Mouse (Mus musculus) CH12.LX (cell line): Measurements from ENCODE around the gene 9130019O22Rik. TPM values are rescaled to one million over a fixed set of nuclear protein-coding genes. Genes with fewer than 3 reads are reported as not detected.
"Not testable (repeated sequence)": the region's sequence is repeated elsewhere in the genome, so short reads cannot be mapped to it uniquely, and the experiment has no call there.

Experiments used
- DNase-seq: peaks from one replicate; pipeline ENCODE4 v3.0.0-alpha.2; 2013; ENCODE audit errors: extremely low read depth
- H3K27ac ChIP-seq: 2 replicates; pipeline ENCODE4 v1.5.1; 2012; ENCODE audit warnings: low read depth, mild to moderate bottlenecking, control low read depth, moderate library complexity; ENCODE audit not compliant: insufficient read depth
- H3K27me3 ChIP-seq: replicated peaks from 2 replicates; pipeline ENCODE3; 2012; ENCODE audit warnings: inconsistent platforms
- H3K36me3 ChIP-seq, 2 experiments: replicated peaks in 1 of 2; 2 replicates each; pipeline versions ENCODE3 to v1.6.1; 2012; ENCODE audit warnings: inconsistent platforms in 1 of 2, low read length in 1 of 2, mild to moderate bottlenecking in 1 of 2, mixed read lengths in 1 of 2, moderate library complexity in 1 of 2; ENCODE audit not compliant: control insufficient read depth in 1 of 2, insufficient read depth in 1 of 2
- H3K4me1 ChIP-seq, 2 experiments: 2 replicates each; pipeline ENCODE4 v1.6.1; 2012; ENCODE audit warnings: inconsistent platforms in 1 of 2, moderate library complexity in 1 of 2; ENCODE audit not compliant: insufficient read depth in 2 of 2, control insufficient read depth in 1 of 2
- H3K4me2 ChIP-seq: 2 replicates; pipeline ENCODE4 v1.6.1; 2012; ENCODE audit warnings: low read depth, mild to moderate bottlenecking, control low read depth; ENCODE audit not compliant: poor library complexity, insufficient read depth, severe bottlenecking
- H3K4me3 ChIP-seq, 3 experiments: fragments of 150-350 bp in 1 of 3; sonication (generic) in 1 of 3; replicated peaks in 1 of 3; 2 replicates each; pipeline versions ENCODE3 to v1.5.1; 2011 to 2012; ENCODE audit warnings: low read depth in 2 of 3, low read length in 2 of 3, mild to moderate bottlenecking in 2 of 3, moderate library complexity in 2 of 3, control low read depth in 1 of 3, improper control_type of control experiment in 1 of 3, inconsistent platforms in 1 of 3, mixed read lengths in 1 of 3; ENCODE audit not compliant: poor library complexity in 1 of 3
- H3K79me2 ChIP-seq: replicated peaks from 2 replicates; pipeline ENCODE4 v1.6.1; 2012; ENCODE audit warnings: mild to moderate bottlenecking, moderate library complexity; ENCODE audit not compliant: control insufficient read depth, poor library complexity, insufficient read depth, severe bottlenecking; ENCODE audit errors: extremely low read depth
- H3K9ac ChIP-seq: 2 replicates; pipeline ENCODE4 v1.6.1; 2012; ENCODE audit warnings: low read depth, mild to moderate bottlenecking, control low read depth, moderate library complexity; ENCODE audit not compliant: insufficient read depth
- H3K9me3 ChIP-seq: replicated peaks from 2 replicates; pipeline ENCODE3; 2012; ENCODE audit warnings: low read length, inconsistent platforms, mixed read lengths
- BHLHE40 ChIP-seq: IDR thresholded peaks from 2 replicates; pipeline ENCODE4 v1.6.1; 2011; ENCODE audit warnings: mild to moderate bottlenecking, low read depth, low read length, improper control_type of control experiment
- CTCF ChIP-seq, 2 experiments: IDR thresholded peaks in 1 of 2; conservative IDR thresholded peaks in 1 of 2; 2 replicates each; pipeline ENCODE4 v1.5.1; 2011 to 2012; ENCODE audit warnings: low read depth in 2 of 2, low read length in 2 of 2, improper control_type of control experiment in 1 of 2, inconsistent platforms in 1 of 2, mild to moderate bottlenecking in 1 of 2, moderate library complexity in 1 of 2
- ELF1 ChIP-seq: IDR thresholded peaks from 2 replicates; pipeline ENCODE4 v1.6.1; 2014; ENCODE audit warnings: low read depth, mild to moderate bottlenecking, inconsistent platforms, low read length, improper control_type of control experiment
- HCFC1 ChIP-seq: IDR thresholded peaks from 2 replicates; pipeline ENCODE4 v1.6.1; 2012; ENCODE audit warnings: low read depth, mild to moderate bottlenecking, inconsistent platforms, low read length, improper control_type of control experiment
- IRF4 ChIP-seq: IDR thresholded peaks from 2 replicates; pipeline ENCODE4 v1.6.1; 2014; ENCODE audit warnings: low read depth, mild to moderate bottlenecking, inconsistent platforms, low read length, improper control_type of control experiment
- MAX ChIP-seq: IDR thresholded peaks from 2 replicates; pipeline ENCODE4 v1.6.1; 2011; ENCODE audit warnings: low read length, improper control_type of control experiment
- MXI1 ChIP-seq: IDR thresholded peaks from 2 replicates; pipeline ENCODE4 v1.6.1; 2011; ENCODE audit warnings: mild to moderate bottlenecking, low read depth, low read length, improper control_type of control experiment
- MYC ChIP-seq: IDR thresholded peaks from 2 replicates; pipeline ENCODE4 v1.6.1; 2011; ENCODE audit warnings: low read depth, mild to moderate bottlenecking, improper control_type of control experiment, low read length
- NELFE ChIP-seq: IDR thresholded peaks from 2 replicates; pipeline ENCODE4 v1.6.1; 2011; ENCODE audit warnings: low read depth, low read length, improper control_type of control experiment
- NRF1 ChIP-seq: IDR thresholded peaks from 2 replicates; pipeline ENCODE4 v1.6.1; 2014; ENCODE audit warnings: low read depth, mild to moderate bottlenecking, inconsistent platforms, low read length, improper control_type of control experiment, moderate library complexity
- POLR2A ChIP-seq: IDR thresholded peaks from 2 replicates; pipeline ENCODE4 v1.6.1; 2011; ENCODE audit warnings: low read depth, mild to moderate bottlenecking, improper control_type of control experiment, low read length
- RAD21 ChIP-seq: IDR thresholded peaks from 2 replicates; pipeline ENCODE4 v1.6.1; 2011; ENCODE audit warnings: low read depth, mild to moderate bottlenecking, low read length, improper control_type of control experiment, moderate library complexity
- SIN3A ChIP-seq: IDR thresholded peaks from 2 replicates; pipeline ENCODE4 v1.6.1; 2012; ENCODE audit warnings: low read length, improper control_type of control experiment, inconsistent platforms
- SMC3 ChIP-seq: IDR thresholded peaks from 2 replicates; pipeline ENCODE4 v1.6.1; 2011; ENCODE audit warnings: low read depth, low read length, improper control_type of control experiment
- TBP ChIP-seq: conservative IDR thresholded peaks from 2 replicates; pipeline ENCODE4 v1.6.1; 2011; ENCODE audit warnings: low read depth, low read length, improper control_type of control experiment
- TCF12 ChIP-seq: IDR thresholded peaks from 2 replicates; pipeline ENCODE4 v1.6.1; 2014; ENCODE audit warnings: low read depth, mild to moderate bottlenecking, inconsistent platforms, low read length, improper control_type of control experiment
- UBTF ChIP-seq: IDR thresholded peaks from 2 replicates; pipeline ENCODE4 v1.6.1; 2012; ENCODE audit warnings: low read depth, mild to moderate bottlenecking, inconsistent platforms, low read length, improper control_type of control experiment, moderate library complexity
- USF1 ChIP-seq: IDR thresholded peaks from 2 replicates; pipeline ENCODE4 v1.6.1; 2014; ENCODE audit warnings: low read depth, mild to moderate bottlenecking, inconsistent platforms, low read length, improper control_type of control experiment
- USF2 ChIP-seq: conservative IDR thresholded peaks from 2 replicates; pipeline ENCODE4 v1.6.1; 2011; ENCODE audit warnings: low read depth, low read length, improper control_type of control experiment
- ZMIZ1 ChIP-seq: IDR thresholded peaks from 2 replicates; pipeline ENCODE4 v1.6.1; 2012; ENCODE audit warnings: low read depth, mild to moderate bottlenecking, inconsistent platforms, low read length, improper control_type of control experiment
- dilution Hi-C: fragments of 300-500 bp; cut with MboI; formaldehyde crosslinking; loops from 2 replicates; pipeline ENCODE4 v1.14.3; 2020; ENCODE audit warnings: low sequenced_read_pairs; ENCODE audit not compliant: extremely low pct_unique_long_range_greater_than_20kb, extremely low pct_ligation_motif_present
- in situ Hi-C: fragments of 300-500 bp; cut with MboI; formaldehyde crosslinking; loops from 3 replicates; pipeline ENCODE4 v1.14.3; 2019; ENCODE audit warnings: low sequenced_read_pairs, low pct_ligation_motif_present, low pct_unique_long_range_greater_than_20kb, mixed read lengths
- polyA plus RNA-seq: library from polyadenylated mRNA; unstranded; fragments of >175 nt; gene quantifications from 2 replicates; pipeline ENCODE4 v1.2.1, GENCODE M21; 2012; ENCODE audit warnings: low read depth; ENCODE audit not compliant: insufficient read length
- total RNA-seq, 2 experiments: library from RNA; depleted of rRNA; stranded (reverse); fragments of 300-350 nt in 1 of 2; fragments of >200 nt in 1 of 2; gene quantifications; 2 replicates each; pipeline ENCODE4 v1.2.3; 2012 to 2014

9130019O22Rik gene
- total and polyA plus RNA-seq, 3 experiments: 3.3 to 4.2 (median 4.0) TPM

DNA sequence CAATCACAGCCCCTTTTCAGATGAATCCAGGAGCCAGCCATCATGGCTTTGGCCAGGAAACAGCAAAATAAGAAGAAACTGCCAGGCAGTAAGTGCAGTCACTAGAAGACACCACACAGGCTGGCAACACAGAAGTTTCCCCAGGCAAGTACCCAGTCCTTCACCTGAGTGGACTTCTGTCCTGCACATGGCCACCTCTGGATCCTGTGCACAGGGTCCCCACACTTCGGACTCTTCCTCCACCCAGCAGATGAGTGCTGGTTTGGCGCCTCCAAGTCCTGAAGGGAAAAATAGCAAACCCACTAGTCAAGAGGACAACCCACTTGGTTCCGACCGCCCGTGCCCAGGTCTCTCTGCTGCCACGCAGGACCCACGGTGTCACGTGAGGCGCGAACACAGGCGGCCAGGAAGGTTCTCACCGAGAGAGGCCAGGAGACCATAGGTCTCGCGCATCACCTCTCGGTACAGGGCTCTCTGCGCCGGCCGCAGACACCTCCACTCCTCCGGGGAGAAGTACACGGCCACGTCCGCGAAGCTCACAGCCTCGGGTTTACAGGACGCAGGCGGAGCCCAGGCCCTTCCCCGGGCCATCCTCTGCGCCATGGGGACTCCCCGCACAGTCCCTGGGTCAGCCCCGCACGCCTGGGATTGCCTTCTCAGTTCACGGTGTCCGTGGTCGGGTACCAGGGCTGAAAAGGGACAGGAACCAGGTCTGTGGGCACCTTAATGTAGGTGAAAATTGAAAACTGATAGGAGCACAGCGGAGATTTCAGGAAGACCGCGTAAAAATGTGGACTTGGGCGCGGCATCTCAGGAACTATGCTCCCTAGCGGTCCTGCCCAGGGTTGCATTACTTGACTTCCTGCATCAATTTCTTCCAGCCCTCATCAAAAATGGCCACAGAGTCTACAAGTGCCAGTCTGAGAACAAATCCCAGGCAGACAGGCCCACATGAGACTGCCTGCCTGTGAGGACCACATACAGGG is 19.3 kb upstream of the 9130019O22Rik start, which contains the start of gene Zfp764:
Zfp764 (minus strand) TSS at position 821 of the 986 bp plus-strand sequence.
- peak; percentile 86 for DNase-seq
- dilution Hi-C loops, H3K27me3 ChIP-seq, in situ Hi-C loops, H3K9me3 ChIP-seq, H3K36me3 ChIP-seq, H3K79me2 ChIP-seq: not testable (repeated sequence)
- Histone ChIP-seq H3K4me2 (peak within 1 kb of the TSS; percentile 50), H3K9ac (peak within 1 kb of the TSS; percentile 65), H3K27ac (peak within 1 kb of the TSS; percentile 10; the same call in 1 of the 2 replicates), H3K4me1 (peaks cover 0 to 18% of the 10 kb centered on the region in 2 experiments; a peak in 2 of 4 replicates), H3K4me3 (peak within 1 kb of the TSS; percentile 52 to 68 (median 56))
- TF ChIP-seq IRF4 (peak; percentile 19; the same call in 1 of the 2 replicates), USF1 (peak; percentile 75), HCFC1 (peak; percentile 85), UBTF (peak; percentile 72; the same call in 1 of the 2 replicates), POLR2A (peak; percentile 81), MXI1 (peak; percentile 65), TBP (peak; percentile 52; the same call in 1 of the 2 replicates), NRF1 (peak; percentile 59; the same call in 1 of the 2 replicates), RAD21 (peak; percentile 28), CTCF (conservative IDR thresholded peaks at IDR 0.05 in 1 of 2, IDR thresholded peaks at IDR 0.05 in 1 of 2; ENCODE audit: low read depth in 2 of 2, low read length in 2 of 2) (peak; percentile 58 to 73), BHLHE40 (peak; percentile 86), MAX (peak; percentile 32; the same call in 1 of the 2 replicates), MYC (peak; percentile 53; the same call in 1 of the 2 replicates), USF2 (peak; percentile 46; the same call in 1 of the 2 replicates), SIN3A (peak; percentile 34; the same call in 1 of the 2 replicates), TCF12 (peak; percentile 62; the same call in 1 of the 2 replicates), ELF1 (peak; percentile 86), NELFE (peak; percentile 66), SMC3 (peak; percentile 37), ZMIZ1 (0 out of 2 replicates have a peak, but pooled peaks have one; percentile 44)

DNA sequence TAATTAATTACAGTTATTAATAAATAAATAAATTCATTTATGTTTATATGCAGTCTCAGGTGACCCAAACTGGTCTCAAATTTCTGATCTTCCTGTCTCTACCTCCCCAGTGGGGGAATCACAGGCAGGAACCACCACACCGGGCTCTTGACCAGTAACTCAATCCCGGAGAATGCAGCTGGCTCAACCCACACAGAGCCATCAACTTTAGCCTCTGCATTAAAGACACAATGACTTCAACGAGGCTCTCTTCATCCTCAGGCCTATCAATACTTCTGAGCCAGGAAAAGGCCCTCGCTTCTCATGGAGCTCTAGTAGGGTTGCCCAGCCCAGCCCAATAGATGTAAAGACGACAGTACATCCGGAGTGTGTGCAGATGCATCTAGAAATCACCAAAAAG is 17.1 kb upstream of the 9130019O22Rik start:
- H3K79me2 ChIP-seq, dilution Hi-C loops, in situ Hi-C loops, H3K27ac ChIP-seq, H3K4me3 ChIP-seq, H3K4me2 ChIP-seq, H3K36me3 ChIP-seq, DNase-seq, H3K27me3 ChIP-seq, H3K9me3 ChIP-seq, H3K9ac ChIP-seq: not testable (repeated sequence)
- peaks cover 0 to 18% of the 10 kb centered on the region in 2 experiments; a peak in 2 of 4 replicates for H3K4me1 ChIP-seq
